Comparison of ENCODE assay signal across 20 mouse cellular contexts in genomic region chr4:46752306-46752705, GRCm38 (mm10).
DNase-seq lines count a peak whose midpoint lies in the region; ATAC-seq and TF ChIP-seq lines count a peak whose summit lies in the region.
"Had no signal": no experiment of that assay in that cellular context is flagged by ENCODE, and none has a peak within 500 bp of the region (broad histone marks: within the 10 kb centered on the region; RNA-seq: fewer than 3 reads in every experiment).

No protein-coding gene starts in this region.

- TF ChIP-seq EP300 in lung, postnatal 0 days (IDR thresholded peaks at IDR 0.05), result no peak

- WGBS in lung, postnatal 0 days, result 55% methylated on average over 4 of the region's 4 CpGs
- WGBS in thymus, adult 2 months, result 21% methylated on average over 4 of the region's 4 CpGs
- WGBS in limb, embryonic 10.5 days, result 78% methylated on average over 4 of the region's 4 CpGs
- 84% methylated on average over 4 of the region's 4 CpGs for WGBS in cerebellum, adult 2 months
- WGBS in heart, embryonic 12.5 days, result 70% methylated on average over 4 of the region's 4 CpGs

- no peak overlapping the region for H3K27ac ChIP-seq in lung, postnatal 0 days (ENCODE audit: low read length)
- peak overlapping the region; percentile 5; the same call in 1 of the 2 replicates for H3K27ac ChIP-seq in thymus, adult 2 months (ENCODE audit: control insufficient read depth, insufficient read depth, low read length)
- H3K27ac ChIP-seq in limb, embryonic 10.5 days, result no peak overlapping the region
- no peak overlapping the region for H3K27ac ChIP-seq in cerebellum, adult 2 months (ENCODE audit: insufficient read depth, low read length)
- no peak overlapping the region for H3K27ac ChIP-seq in heart, embryonic 12.5 days (ENCODE audit: poor library complexity, severe bottlenecking)
- H3K27ac ChIP-seq: embryonic facial prominence, embryonic 10.5 days; heart, embryonic 15.5 days; hindbrain, embryonic 13.5 days; kidney, postnatal 0 days; midbrain, embryonic 15.5 days; stomach, embryonic 15.5 days had no signal

- no peak for ATAC-seq in lung, postnatal 0 days
- ATAC-seq in hematopoietic stem cell, adult 5-6 weeks (replicated peaks in 1 of 2; ENCODE audit: insufficient read depth in 1 of 2, low FRiP score in 2 of 2, low TSS enrichment in 1 of 2, low read depth in 1 of 2, poor library complexity in 2 of 2, severe bottlenecking in 2 of 2), result peak; percentile 18 to 54; a peak in 3 of 4 replicates
- ATAC-seq in heart, embryonic 12.5 days (ENCODE audit: insufficient number of reproducible peaks, low FRiP score), result no peak
- ATAC-seq: forebrain, embryonic 16.5 days; intestine, postnatal 0 days; midbrain, embryonic 15.5 days had no signal

- no peaks in the 10 kb centered on the region for H3K27me3 ChIP-seq in lung, postnatal 0 days (replicated peaks; ENCODE audit: insufficient read depth, low read length)
- H3K27me3 ChIP-seq in thymus, adult 2 months (ENCODE audit: control insufficient read depth, insufficient read depth, low read length), result no peaks in the 10 kb centered on the region
- peaks cover 4% of the 10 kb centered on the region for H3K27me3 ChIP-seq in limb, embryonic 10.5 days (ENCODE audit: low read depth, poor library complexity, severe bottlenecking)
- no peaks in the 10 kb centered on the region for H3K27me3 ChIP-seq in cerebellum, adult 2 months (ENCODE audit: control insufficient read depth, insufficient read depth, low read length)
- peaks cover 4% of the 10 kb centered on the region; the same call in 1 of the 2 replicates for H3K27me3 ChIP-seq in heart, embryonic 12.5 days (replicated peaks)
- H3K27me3 ChIP-seq: hindbrain, embryonic 13.5 days; midbrain, embryonic 15.5 days; stomach, embryonic 15.5 days had no signal

- H3K4me3 ChIP-seq in lung, postnatal 0 days (ENCODE audit: low read depth, low read length), result no peak overlapping the region
- 0 out of 2 replicates have a peak overlapping the region, but pooled peaks have one; percentile 5 for H3K4me3 ChIP-seq in thymus, adult 2 months (ENCODE audit: control insufficient read depth, insufficient read depth, low read length)
- H3K4me3 ChIP-seq in limb, embryonic 10.5 days, result no peak overlapping the region
- H3K4me3 ChIP-seq in cerebellum, adult 2 months (replicated peaks; ENCODE audit: insufficient read depth, low read depth, low read length), result no peak overlapping the region
- H3K4me3 ChIP-seq in heart, embryonic 12.5 days, result no peak overlapping the region
- H3K4me3 ChIP-seq: embryonic facial prominence, embryonic 10.5 days; erythroblast, embryonic 14.5 days; heart, embryonic 15.5 days; hindbrain, embryonic 13.5 days; midbrain, embryonic 15.5 days; stomach, embryonic 15.5 days had no signal

- no peaks in the 10 kb centered on the region for H3K36me3 ChIP-seq in lung, postnatal 0 days (ENCODE audit: insufficient read depth, low read length)
- H3K36me3 ChIP-seq in thymus, adult 2 months (ENCODE audit: control insufficient read depth, insufficient read depth, low read length), result no peaks in the 10 kb centered on the region
- no peaks in the 10 kb centered on the region for H3K36me3 ChIP-seq in limb, embryonic 10.5 days
- H3K36me3 ChIP-seq in heart, embryonic 12.5 days, result no peaks in the 10 kb centered on the region
- H3K36me3 ChIP-seq: embryonic facial prominence, embryonic 10.5 days; heart, embryonic 15.5 days; hindbrain, embryonic 13.5 days; midbrain, embryonic 15.5 days; stomach, embryonic 15.5 days had no signal

- TF ChIP-seq CTCF in lung, postnatal 0 days (IDR thresholded peaks at IDR 0.05), result no peak
- TF ChIP-seq CTCF in thymus, adult 2 months (IDR thresholded peaks at IDR 0.05; ENCODE audit: borderline replicate concordance, control insufficient read depth, extremely low read depth, insufficient read depth, low read length, poor library complexity), result no peak
- no peak for TF ChIP-seq CTCF in cerebellum, adult 2 months (IDR thresholded peaks at IDR 0.05; ENCODE audit: borderline replicate concordance, insufficient read depth, low read depth, low read length)

- no peak overlapping the region for H3K4me2 ChIP-seq in lung, postnatal 0 days (replicated peaks; ENCODE audit: low read depth, low read length)
- H3K4me2 ChIP-seq in heart, embryonic 12.5 days, result no peak overlapping the region
- H3K4me2 ChIP-seq: heart, embryonic 15.5 days; hindbrain, embryonic 13.5 days; midbrain, embryonic 15.5 days; stomach, embryonic 15.5 days had no signal

- no peaks in the 10 kb centered on the region for H3K4me1 ChIP-seq in lung, postnatal 0 days (ENCODE audit: insufficient read depth, low read depth, low read length)
- H3K4me1 ChIP-seq in thymus, adult 2 months (replicated peaks; ENCODE audit: control insufficient read depth, insufficient read depth, low read length), result peaks cover 16% of the 10 kb centered on the region
- peaks cover 14% of the 10 kb centered on the region for H3K4me1 ChIP-seq in limb, embryonic 10.5 days
- H3K4me1 ChIP-seq in cerebellum, adult 2 months (ENCODE audit: control insufficient read depth, insufficient read depth, low read length), result peaks cover 6% of the 10 kb centered on the region
- 0 out of 2 replicates have a peak, but pooled peaks cover 1% of the 10 kb centered on the region for H3K4me1 ChIP-seq in heart, embryonic 12.5 days (replicated peaks)
- H3K4me1 ChIP-seq: heart, embryonic 15.5 days; stomach, embryonic 15.5 days had no signal

- no peak for TF ChIP-seq POLR2A in thymus, adult 2 months (IDR thresholded peaks at IDR 0.05; ENCODE audit: control insufficient read depth, extremely low read depth, insufficient read depth, low read length, poor library complexity)
- no peak for TF ChIP-seq POLR2A in cerebellum, adult 2 months (IDR thresholded peaks at IDR 0.05; ENCODE audit: borderline replicate concordance, insufficient read depth, low read length)

- no peak overlapping the region for H3K9ac ChIP-seq in lung, postnatal 0 days (replicated peaks; ENCODE audit: low read depth)
- H3K9ac ChIP-seq in heart, embryonic 12.5 days, result no peak overlapping the region
- H3K9ac ChIP-seq: heart, embryonic 15.5 days; hindbrain, embryonic 13.5 days; midbrain, embryonic 15.5 days; stomach, embryonic 15.5 days had no signal

- H3K9me3 ChIP-seq in lung, postnatal 0 days (ENCODE audit: low read length), result no peaks in the 10 kb centered on the region
- H3K9me3 ChIP-seq in limb, embryonic 10.5 days (replicated peaks), result no peaks in the 10 kb centered on the region
- H3K9me3 ChIP-seq in heart, embryonic 12.5 days (replicated peaks), result no peaks in the 10 kb centered on the region
- H3K9me3 ChIP-seq: embryonic facial prominence, embryonic 10.5 days; heart, embryonic 15.5 days; hindbrain, embryonic 13.5 days; midbrain, embryonic 15.5 days; stomach, embryonic 15.5 days had no signal

- DNase-seq in lung, postnatal 36 days, result peak; percentile 4
- no peak for DNase-seq in lung, postnatal 0 days (ENCODE audit: low spot score)
- DNase-seq in thymus, adult 2 months, result peak; percentile 50
- DNase-seq in limb, embryonic 10.5 days (ENCODE audit: low spot score), result no peak
- no peak for DNase-seq in cerebellum, adult 2 months
- DNase-seq: adrenal gland, adult 2 months; cerebellum, postnatal 14 days; lung, adult 2 months; right cerebral cortex, postnatal 14 days had no signal

Comparison
In these comparisons a context has a peak if more than half of its experiments do, and no peak if none do; other contexts are left out.
1. DNase-seq: peak in lung, postnatal 36 days (single experiment) and thymus, adult 2 months (single experiment); none in lung, postnatal 0 days (single experiment), limb, embryonic 10.5 days (single experiment) and cerebellum, adult 2 months (0 of 2).
2. ATAC-seq: peak in hematopoietic stem cell, adult 5-6 weeks (2 of 2); none in lung, postnatal 0 days (single experiment) and heart, embryonic 12.5 days (single experiment).